Mouse (Mus musculus): Measurements from ENCODE around the gene Cnbd2.

- TF ChIP-seq CTCF (IDR thresholded peaks at IDR 0.05; ENCODE audit: low read depth, low read length) = no peak
- no peak for TF ChIP-seq POLR2A (IDR thresholded peaks at IDR 0.05; ENCODE audit: insufficient read depth, low read length)
- no peak for TF ChIP-seq EP300 (IDR thresholded peaks at IDR 0.05; ENCODE audit: insufficient read depth, low read depth, low read length)
These were observed 39.5 kb upstream of the Cnbd2 start for GRCm38 (mm10) chr2:156272553-156272952.

All from ES-Bruce4 (cell line).